Mouse (Mus musculus) common myeloid progenitor, adult 5-6 weeks (primary cell): Measurements from ENCODE around the gene Pon2. TPM values are rescaled to one million over a fixed set of nuclear protein-coding genes. Genes with fewer than 3 reads are reported as not detected.
"Not testable (repeated sequence)": the region's sequence is repeated elsewhere in the genome, so short reads cannot be mapped to it uniquely, and the experiment has no call there.

Experiments used
- ATAC-seq: replicated peaks from 2 replicates; pipeline ENCODE4 v1.8.0; 2016; ENCODE audit warnings: low read depth, mild to moderate bottlenecking, moderate TSS enrichment, inconsistent platforms; ENCODE audit not compliant: poor library complexity, severe bottlenecking
- total RNA-seq: library from RNA; stranded (forward); fragments of 200-1000, 187-1606 nt; gene quantifications from 2 replicates; pipeline ENCODE4 v1.2.3, GENCODE M21; 2017

Pon2 gene
- total RNA-seq, 1 experiment from 2014 or later = 33.5 TPM

- ATAC-seq = no peak
Observed at GRCm38 (mm10) chr6:5234563-5234962, 63.7 kb downstream of the Pon2 start.

GRCm38 (mm10) chr6:5233812-5234211 lies 64.4 kb downstream of the Pon2 start:
- no peak for ATAC-seq

- no peak for ATAC-seq
Observed at GRCm38 (mm10) chr6:5232022-5232421, 66.2 kb downstream of the Pon2 start.

- no peak for ATAC-seq
Observed at GRCm38 (mm10) chr6:5230261-5230660, 68.0 kb downstream of the Pon2 start.

GRCm38 (mm10) chr6:5223551-5223950 lies 74.7 kb downstream of the Pon2 start:
- not testable (repeated sequence) for ATAC-seq

GRCm38 (mm10) chr6:5222080-5222479 lies 76.2 kb downstream of the Pon2 start:
- ATAC-seq = no peak

- ATAC-seq = no peak
Observed at GRCm38 (mm10) chr6:5218190-5218589, 80.1 kb downstream of the Pon2 start.

Other genes with a start within 250 kb of the Pon2 start
- not detected in 2 replicates for gene Pon1, start 104.5 kb downstream of the Pon2 start, total RNA-seq
- gene Pon3, start 42.2 kb downstream of the Pon2 start, total RNA-seq = 10.1 and 19.5 TPM in 2 replicates
- gene Asb4, start 84.9 kb upstream of the Pon2 start, total RNA-seq = not detected in 2 replicates
- gene Pdk4, start 197.9 kb upstream of the Pon2 start, total RNA-seq = not detected in 2 replicates